Mouse (Mus musculus) cerebellum, adult 2 months (tissue): Measurements from ENCODE around the gene Utp4.

Experiments used
- CTCF ChIP-seq: fragments of 200-500 bp; IDR thresholded peaks from 2 replicates; pipeline ENCODE4 v1.5.1; 2011; ENCODE audit warnings: low read depth, mild to moderate bottlenecking, control low read depth, low read length, moderate library complexity, borderline replicate concordance; ENCODE audit not compliant: insufficient read depth
- POLR2A ChIP-seq: fragments of 200-500 bp; IDR thresholded peaks from 2 replicates; pipeline ENCODE4 v1.6.1; 2011; ENCODE audit warnings: low read length, control low read depth, borderline replicate concordance; ENCODE audit not compliant: insufficient read depth

GRCm38 (mm10) chr8:106957086-106957485, 63.6 kb downstream of the Utp4 start:
- TF ChIP-seq CTCF (no peak), POLR2A (no peak)
